Mouse (Mus musculus) heart, adult 2 months (tissue): ENCODE data around the gene Olfr201. TPM values are rescaled to one million over a fixed set of nuclear protein-coding genes. Genes with fewer than 3 reads are reported as not detected.
"Not testable (repeated sequence)": the region's sequence is repeated elsewhere in the genome, so short reads cannot be mapped to it uniquely, and the experiment has no call there.

Experiments used
- DNase-seq, 2 experiments: peaks; one replicate each; pipeline ENCODE4 v3.0.0; 2021
- H3K27ac ChIP-seq: fragments of 200-600 bp; 2 replicates; pipeline ENCODE4 v1.8.1; 2022
- H3K27me3 ChIP-seq: fragments of 200-500 bp; 2 replicates; pipeline ENCODE4 v1.6.1; 2012; ENCODE audit warnings: mild to moderate bottlenecking, low read length, inconsistent platforms, mixed read lengths; ENCODE audit not compliant: control insufficient read depth, insufficient read depth
- H3K36me3 ChIP-seq: fragments of 200-500 bp; 2 replicates; pipeline ENCODE4 v1.6.1; 2012; ENCODE audit warnings: low read length, inconsistent platforms; ENCODE audit not compliant: control insufficient read depth, insufficient read depth
- H3K4me1 ChIP-seq: fragments of 200-500 bp; 2 replicates; pipeline ENCODE4 v1.6.1; 2011; ENCODE audit warnings: low read length; ENCODE audit not compliant: control insufficient read depth, insufficient read depth
- H3K4me3 ChIP-seq: fragments of 200-600 bp; 2 replicates; pipeline ENCODE4 v1.8.1; 2022
- H3K79me2 ChIP-seq: fragments of 200-500 bp; replicated peaks from 2 replicates; pipeline ENCODE4 v1.6.1; 2012; ENCODE audit warnings: mild to moderate bottlenecking, inconsistent platforms, low read length, moderate library complexity, mixed read lengths; ENCODE audit not compliant: control insufficient read depth, insufficient read depth
- H3K9ac ChIP-seq: fragments of 200-500 bp; 2 replicates; pipeline ENCODE4 v1.6.1; 2012; ENCODE audit warnings: low read depth, mild to moderate bottlenecking, control low read depth, inconsistent platforms, low read length, mixed read lengths
- CTCF ChIP-seq: fragments of 200-600 bp; IDR thresholded peaks from 2 replicates; pipeline ENCODE4 v1.8.1; 2022; ENCODE audit warnings: antibody characterized with exemption, mild to moderate bottlenecking, moderate library complexity
- EP300 ChIP-seq: fragments of 200-500 bp; IDR thresholded peaks from 2 replicates; pipeline ENCODE4 v1.6.1; 2011; ENCODE audit warnings: low read depth, low read length, control low read depth; ENCODE audit not compliant: insufficient read depth
- POLR2A ChIP-seq: fragments of 200-500 bp; IDR thresholded peaks from 2 replicates; pipeline ENCODE4 v1.6.1; 2011; ENCODE audit warnings: mild to moderate bottlenecking, low read depth, low read length, control low read depth; ENCODE audit not compliant: insufficient read depth
- WGBS: fragments of 180-500 bp; shearing (Covaris S2); methylation state at CpG from one replicate; pipeline ENCODE4 v1.1.7; 2018; 5-methylcytosine and 5-hydroxymethylcytosine counted together
- intact Hi-C: fragments of 180-260 bp; cut with DNase I; formaldehyde crosslinking; loops from one replicate; pipeline ENCODE4 v1.15.1; 2025
- polyA plus RNA-seq: library from polyadenylated mRNA; depleted of rRNA; stranded (reverse); fragments of >200 nt; gene quantifications from 2 replicates; pipeline ENCODE4 v1.2.3, GENCODE M21; 2012; rRNA removed
- total RNA-seq, 2 experiments: library from RNA; stranded (reverse); gene quantifications; 2 replicates each; pipeline ENCODE4 v1.2.3; 2021

Gene Olfr201
- total and polyA plus RNA-seq, 3 experiments = not detected

DNA sequence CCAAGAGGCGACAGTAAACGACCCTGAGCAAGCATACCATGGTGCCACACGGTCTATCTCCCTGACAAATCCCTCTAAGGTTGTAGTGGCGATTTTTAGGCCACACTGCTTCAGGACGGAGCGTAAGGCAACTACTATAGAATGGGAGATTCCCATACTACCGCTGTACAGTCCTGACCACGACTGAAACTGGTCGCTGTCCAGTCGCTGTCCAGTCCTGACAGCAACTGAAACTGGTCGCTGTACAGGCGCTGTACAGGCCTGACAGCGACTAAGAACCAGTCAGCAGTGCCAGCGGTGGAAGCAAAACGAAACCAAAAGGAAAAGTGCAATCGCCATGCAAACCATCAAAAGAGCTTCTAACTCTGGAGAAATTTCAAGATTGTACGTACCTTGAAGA is 22.7 kb downstream of the Olfr201 start:
- DNase-seq = no peak
- WGBS = 76% methylated on average over 17 of the region's 17 CpGs
- Histone ChIP-seq H3K79me2 (no peaks in the 10 kb centered on the region), H3K4me3 (no peak overlapping the region), H3K36me3 (no peaks in the 10 kb centered on the region), H3K9ac (no peak overlapping the region), H3K27ac (no peak overlapping the region), H3K4me1 (no peaks in the 10 kb centered on the region), H3K27me3 (no peaks in the 10 kb centered on the region)
- TF ChIP-seq CTCF (no peak), POLR2A (no peak), EP300 (no peak)
- intact Hi-C loops = loop anchor here (2.0 kb wide), 1 partner anchor 49 kb away; no protein-coding TSS in a partner anchor

DNA sequence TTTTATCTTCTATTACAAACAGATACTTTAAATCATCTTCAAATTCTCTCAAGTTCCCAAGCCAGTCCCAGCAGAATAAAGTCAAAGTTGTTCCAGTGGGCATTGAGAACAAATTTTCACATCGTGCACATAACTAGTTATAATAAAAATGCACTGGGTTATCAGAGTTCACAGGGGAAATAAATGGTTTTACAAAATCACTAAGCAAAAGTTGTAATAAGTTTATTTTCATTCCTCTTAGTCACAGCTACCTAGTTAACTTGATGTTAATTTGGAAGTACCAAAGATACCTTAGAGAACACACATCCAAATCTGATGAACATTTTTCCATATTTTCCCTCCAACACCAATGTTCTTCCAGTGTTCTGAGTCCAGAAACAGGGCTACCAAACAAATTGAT is 52.8 kb downstream of the Olfr201 start, which contains the start of gene Olfr199:
Gene Olfr199, minus strand, starts transcription at position 101 of the 400 bp plus-strand sequence.
- H3K27ac ChIP-seq, H3K27me3 ChIP-seq, DNase-seq, H3K4me1 ChIP-seq, H3K79me2 ChIP-seq, H3K4me3 ChIP-seq, intact Hi-C loops, H3K9ac ChIP-seq, H3K36me3 ChIP-seq: not testable (repeated sequence)
- 55% methylated on average over 1 of the region's 1 CpGs for WGBS

DNA sequence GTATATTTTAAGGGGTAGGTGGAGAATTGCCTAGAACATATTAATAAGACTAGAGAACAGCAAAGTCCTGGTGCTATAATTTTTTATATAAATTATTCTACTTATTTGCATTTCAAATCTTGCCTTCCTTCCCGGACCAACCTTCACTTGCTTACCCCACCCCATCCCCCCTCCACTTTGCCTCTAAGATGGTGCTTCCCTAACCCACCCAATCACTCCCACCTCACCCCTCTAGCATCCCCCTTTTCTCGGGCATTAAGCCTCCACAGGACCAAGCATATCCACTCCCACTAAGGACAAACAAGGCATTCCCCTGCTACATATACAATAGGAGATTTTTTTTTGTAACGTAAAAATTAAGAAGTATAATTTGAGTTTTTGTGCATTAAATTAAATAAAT is 54.6 kb downstream of the Olfr201 start:
- H3K9ac ChIP-seq, intact Hi-C loops, H3K27ac ChIP-seq, H3K27me3 ChIP-seq, DNase-seq, H3K79me2 ChIP-seq, H3K36me3 ChIP-seq, H3K4me3 ChIP-seq, H3K4me1 ChIP-seq: not testable (repeated sequence)
- 57% methylated on average over 3 of the region's 3 CpGs for WGBS

Other genes with a start within 250 kb of the Olfr201 start
- not detected for gene Olfr186, start 242.3 kb downstream of the Olfr201 start, total RNA-seq
- not detected in 2 replicates for gene Olfr186, start 242.3 kb downstream of the Olfr201 start, polyA plus RNA-seq
- gene Olfr187, start 232.9 kb downstream of the Olfr201 start, total RNA-seq = not detected
- not detected in 2 replicates for gene Olfr187, start 232.9 kb downstream of the Olfr201 start, polyA plus RNA-seq
- not detected for gene Olfr190, start 194.6 kb downstream of the Olfr201 start, total RNA-seq
- gene Olfr190, start 194.6 kb downstream of the Olfr201 start, polyA plus RNA-seq = not detected in 2 replicates
- gene Olfr191, start 182.8 kb downstream of the Olfr201 start, total RNA-seq = not detected
- not detected in 2 replicates for gene Olfr191, start 182.8 kb downstream of the Olfr201 start, polyA plus RNA-seq
- not detected for gene Olfr193, start 160.8 kb downstream of the Olfr201 start, total RNA-seq
- gene Olfr193, start 160.8 kb downstream of the Olfr201 start, polyA plus RNA-seq = not detected in 2 replicates
- not detected for gene Olfr194, start 151.6 kb downstream of the Olfr201 start, total RNA-seq
- gene Olfr194, start 151.6 kb downstream of the Olfr201 start, polyA plus RNA-seq = not detected in 2 replicates
- gene Olfr195, start 125.6 kb downstream of the Olfr201 start, total RNA-seq = not detected
- gene Olfr195, start 125.6 kb downstream of the Olfr201 start, polyA plus RNA-seq = not detected in 2 replicates
- not detected for gene Olfr196, start 102.2 kb downstream of the Olfr201 start, total RNA-seq
- gene Olfr196, start 102.2 kb downstream of the Olfr201 start, polyA plus RNA-seq = not detected in 2 replicates
- not detected for gene Olfr198, start 69.1 kb downstream of the Olfr201 start, total RNA-seq
- not detected in 2 replicates for gene Olfr198, start 69.1 kb downstream of the Olfr201 start, polyA plus RNA-seq
- not detected for gene Olfr199, start 52.9 kb downstream of the Olfr201 start, total RNA-seq
- gene Olfr199, start 52.9 kb downstream of the Olfr201 start, polyA plus RNA-seq = not detected in 2 replicates
- gene Olfr202, start 14.2 kb upstream of the Olfr201 start, total RNA-seq = not detected
- not detected in 2 replicates for gene Olfr202, start 14.2 kb upstream of the Olfr201 start, polyA plus RNA-seq
- gene Olfr203, start 26.2 kb upstream of the Olfr201 start, total RNA-seq = not detected
- not detected in 2 replicates for gene Olfr203, start 26.2 kb upstream of the Olfr201 start, polyA plus RNA-seq
- gene Olfr204, start 45.6 kb upstream of the Olfr201 start, total RNA-seq = not detected
- gene Olfr204, start 45.6 kb upstream of the Olfr201 start, polyA plus RNA-seq = not detected in 2 replicates
- not detected for gene Olfr205, start 58.5 kb upstream of the Olfr201 start, total RNA-seq
- not detected in 2 replicates for gene Olfr205, start 58.5 kb upstream of the Olfr201 start, polyA plus RNA-seq
- gene Olfr206, start 76.6 kb upstream of the Olfr201 start, total RNA-seq = not detected
- not detected in 2 replicates for gene Olfr206, start 76.6 kb upstream of the Olfr201 start, polyA plus RNA-seq
- not detected for gene Olfr209, start 91.4 kb upstream of the Olfr201 start, total RNA-seq
- not detected in 2 replicates for gene Olfr209, start 91.4 kb upstream of the Olfr201 start, polyA plus RNA-seq
- under 1 TPM in 1 of 2 experiments, not detected in 1; 0.05 TPM for gene Gabrr3, start 134.7 kb upstream of the Olfr201 start, total RNA-seq
- not detected in 2 replicates for gene Gabrr3, start 134.7 kb upstream of the Olfr201 start, polyA plus RNA-seq
- gene Riox2, start 199.1 kb upstream of the Olfr201 start, total RNA-seq = 10 to 100 TPM; 15.9 to 16.6 TPM
- 6.5 and 11.1 TPM in 2 replicates for gene Riox2, start 199.1 kb upstream of the Olfr201 start, polyA plus RNA-seq